Mouse (Mus musculus): ENCODE data around the gene Lrrk1. TPM values are rescaled to one million over a fixed set of nuclear protein-coding genes. Genes with fewer than 3 reads are reported as not detected.

Lrrk1 gene
- polyA plus RNA-seq, 1 experiment from 2014 or later, result 3.6 TPM

DNA sequence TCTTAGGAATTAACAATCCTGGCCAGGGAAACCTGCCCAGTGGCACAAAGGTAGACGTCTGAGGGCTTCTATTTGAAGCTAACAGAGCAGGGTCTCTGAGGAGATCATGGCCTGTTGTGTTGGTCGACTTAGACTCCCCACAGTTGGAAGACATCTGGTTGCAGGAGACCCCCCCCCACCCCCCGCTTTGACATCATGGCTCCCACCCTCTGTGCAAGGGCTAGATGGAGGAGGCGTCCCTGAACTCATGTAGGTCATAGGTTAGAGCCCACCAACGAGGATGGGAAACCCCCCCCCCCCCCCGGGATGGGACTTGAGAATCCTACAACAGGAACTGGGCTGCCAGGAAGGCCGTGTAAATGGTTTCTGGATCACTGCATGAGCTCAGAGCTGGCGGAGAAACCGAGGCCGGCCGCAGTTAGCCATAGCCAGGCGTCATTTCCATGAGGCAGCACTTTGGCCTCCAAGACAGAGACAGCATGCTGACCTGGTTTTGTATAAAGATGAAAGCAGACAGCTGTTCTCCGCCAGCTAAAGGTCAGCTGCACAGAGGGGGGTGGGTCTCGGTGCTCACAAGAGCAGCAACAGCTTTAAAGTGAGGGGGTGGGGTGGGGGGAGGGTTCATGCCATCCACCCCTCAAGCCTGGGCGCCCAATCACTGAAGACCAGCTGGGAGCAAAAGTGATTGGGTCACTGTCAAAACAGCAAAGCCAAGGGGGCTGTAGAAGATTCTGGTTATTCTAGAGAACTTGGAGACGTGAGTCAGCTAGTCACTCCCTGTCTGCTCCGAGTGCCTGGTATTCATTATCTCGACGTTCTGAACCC, 95.4 kb downstream of the Lrrk1 start:
- DNase-seq (no peak), ATAC-seq (ENCODE audit: low FRiP score, low TSS enrichment) (no peak)
- H3K4me1 ChIP-seq (ENCODE audit: control insufficient read depth, insufficient read depth, low read length), result peaks cover 8% of the 10 kb centered on the region; the same call in 1 of the 2 replicates

GRCm38 (mm10) chr7:66292010-66292409, 96.1 kb downstream of the Lrrk1 start:
- WGBS, result 89% methylated on average over 8 of the region's 8 CpGs
- Histone ChIP-seq H3K36me3 (ENCODE audit: control insufficient read depth, insufficient read depth, low read length) (no peaks in the 10 kb centered on the region), H3K4me2 (ENCODE audit: low read length) (no peak overlapping the region), H3K9ac (replicated peaks; ENCODE audit: low read length) (no peak overlapping the region), H3K27ac (replicated peaks; ENCODE audit: low read depth, low read length) (no peak overlapping the region), H3K4me3 (replicated peaks; ENCODE audit: low read depth, low read length) (no peak overlapping the region), H3K9me3 (ENCODE audit: control insufficient read depth, low read length) (no peaks in the 10 kb centered on the region), H3K27me3 (ENCODE audit: control insufficient read depth, insufficient read depth, low read length) (no peaks in the 10 kb centered on the region), H3K4me1 (ENCODE audit: control insufficient read depth, insufficient read depth, low read length) (peaks cover 3% of the 10 kb centered on the region; the same call in 1 of the 2 replicates)
- DNase-seq (no peak), ATAC-seq (ENCODE audit: low FRiP score, low TSS enrichment) (no peak)

More for the DNA sequence above, 95.4 kb downstream of the Lrrk1 start:
- H3K4me2 ChIP-seq (ENCODE audit: low read length), result no peak overlapping the region
- WGBS, result 44% methylated on average over 19 of the region's 19 CpGs
- no peak overlapping the region for H3K4me3 ChIP-seq (replicated peaks; ENCODE audit: low read depth, low read length)
- no peaks in the 10 kb centered on the region for H3K36me3 ChIP-seq (ENCODE audit: control insufficient read depth, insufficient read depth, low read length)
- no peaks in the 10 kb centered on the region for H3K27me3 ChIP-seq (ENCODE audit: control insufficient read depth, insufficient read depth, low read length)
- H3K27ac ChIP-seq (replicated peaks; ENCODE audit: low read depth, low read length), result no peak overlapping the region
- H3K9ac ChIP-seq (replicated peaks; ENCODE audit: low read length), result no peak overlapping the region
- no peaks in the 10 kb centered on the region for H3K9me3 ChIP-seq (ENCODE audit: control insufficient read depth, low read length)

GRCm38 (mm10) chr7:66282984-66283612, 105.1 kb downstream of the Lrrk1 start:
- H3K9me3 ChIP-seq (ENCODE audit: control insufficient read depth, low read length), result no peaks in the 10 kb centered on the region
- no peak overlapping the region for H3K4me3 ChIP-seq (replicated peaks; ENCODE audit: low read depth, low read length)
- peak overlapping the region; percentile 37; the same call in 1 of the 2 replicates for H3K27ac ChIP-seq (replicated peaks; ENCODE audit: low read depth, low read length)
- H3K4me1 ChIP-seq (ENCODE audit: control insufficient read depth, insufficient read depth, low read length), result peaks cover 14% of the 10 kb centered on the region
- H3K9ac ChIP-seq (replicated peaks; ENCODE audit: low read length), result 0 out of 2 replicates have a peak overlapping the region, but pooled peaks have one; percentile 20
- DNase-seq (peak; percentile 49), ATAC-seq (ENCODE audit: low FRiP score, low TSS enrichment) (peak; percentile 31; the same call in 1 of the 2 replicates)
- H3K27me3 ChIP-seq (ENCODE audit: control insufficient read depth, insufficient read depth, low read length), result no peaks in the 10 kb centered on the region
- 6% methylated on average over 10 of the region's 10 CpGs for WGBS
- H3K4me2 ChIP-seq (ENCODE audit: low read length), result peak overlapping the region; percentile 29; the same call in 1 of the 2 replicates
- no peaks in the 10 kb centered on the region for H3K36me3 ChIP-seq (ENCODE audit: control insufficient read depth, insufficient read depth, low read length)

DNA sequence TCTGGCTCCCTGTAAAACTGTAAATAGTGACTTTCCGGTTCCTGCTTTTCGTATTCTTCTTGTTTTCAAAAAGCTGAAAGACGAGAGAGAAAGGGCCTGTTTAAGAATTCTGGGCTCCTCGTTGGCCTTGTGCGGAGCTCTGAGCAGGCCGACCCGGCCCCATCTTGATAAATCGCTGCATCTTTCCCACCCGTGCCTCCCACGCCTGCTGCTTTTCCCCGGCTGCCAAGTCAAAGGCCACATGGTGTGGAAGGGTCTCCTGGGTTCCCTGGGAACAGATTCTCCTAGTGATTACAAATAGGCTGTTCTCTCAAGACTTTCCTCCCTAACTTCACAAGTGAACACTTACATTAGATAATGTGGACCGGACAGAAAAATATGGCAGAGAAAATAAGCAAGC, 105.9 kb downstream of the Lrrk1 start:
- Histone ChIP-seq H3K9ac (replicated peaks; ENCODE audit: low read length) (no peak overlapping the region), H3K4me3 (replicated peaks; ENCODE audit: low read depth, low read length) (no peak overlapping the region), H3K9me3 (ENCODE audit: control insufficient read depth, low read length) (no peaks in the 10 kb centered on the region), H3K4me1 (ENCODE audit: control insufficient read depth, insufficient read depth, low read length) (peaks cover 14% of the 10 kb centered on the region), H3K27ac (replicated peaks; ENCODE audit: low read depth, low read length) (no peak overlapping the region), H3K36me3 (ENCODE audit: control insufficient read depth, insufficient read depth, low read length) (no peaks in the 10 kb centered on the region), H3K4me2 (ENCODE audit: low read length) (no peak overlapping the region), H3K27me3 (ENCODE audit: control insufficient read depth, insufficient read depth, low read length) (no peaks in the 10 kb centered on the region)
- ATAC-seq (ENCODE audit: low FRiP score, low TSS enrichment) (no peak), DNase-seq (no peak)
- WGBS, result 63% methylated on average over 12 of the region's 12 CpGs

- no peaks in the 10 kb centered on the region for H3K36me3 ChIP-seq (ENCODE audit: control insufficient read depth, insufficient read depth, low read length)
- no peaks in the 10 kb centered on the region for H3K9me3 ChIP-seq (ENCODE audit: control insufficient read depth, low read length)
- H3K9ac ChIP-seq (replicated peaks; ENCODE audit: low read length), result no peak overlapping the region
- no peak overlapping the region for H3K4me2 ChIP-seq (ENCODE audit: low read length)
- DNase-seq, result no peak
- peaks cover 4% of the 10 kb centered on the region for H3K4me1 ChIP-seq (ENCODE audit: control insufficient read depth, insufficient read depth, low read length)
- ATAC-seq (ENCODE audit: low FRiP score, low TSS enrichment), result no peak
- no peaks in the 10 kb centered on the region for H3K27me3 ChIP-seq (ENCODE audit: control insufficient read depth, insufficient read depth, low read length)
- H3K4me3 ChIP-seq (replicated peaks; ENCODE audit: low read depth, low read length), result no peak overlapping the region
- WGBS, result 87% methylated on average over 3 of the region's 3 CpGs
- H3K27ac ChIP-seq (replicated peaks; ENCODE audit: low read depth, low read length), result no peak overlapping the region
Measured at GRCm38 (mm10) chr7:66278001-66278400, 110.1 kb downstream of the Lrrk1 start.

DNA sequence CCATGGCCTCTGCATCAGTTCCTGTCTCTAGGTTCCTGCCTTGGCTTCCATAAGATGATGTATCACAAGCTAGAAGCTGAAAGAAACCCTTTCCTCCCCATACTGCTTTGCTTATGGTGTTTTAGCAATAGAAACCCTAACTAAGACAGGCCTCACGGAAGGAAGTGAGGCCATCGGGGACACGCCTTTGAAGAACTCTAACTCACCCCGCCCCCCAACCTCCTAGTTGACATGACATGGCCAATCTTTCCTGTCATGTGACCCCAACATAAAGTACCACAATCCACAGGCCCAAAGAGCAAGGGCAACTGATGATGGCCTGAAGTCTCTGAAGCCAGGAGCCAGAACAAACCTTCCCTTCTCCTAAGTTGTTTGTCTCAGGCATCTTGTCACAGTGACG, 114.7 kb downstream of the Lrrk1 start:
- H3K4me1 ChIP-seq (ENCODE audit: control insufficient read depth, insufficient read depth, low read length), result no peaks in the 10 kb centered on the region
- H3K36me3 ChIP-seq (ENCODE audit: control insufficient read depth, insufficient read depth, low read length), result no peaks in the 10 kb centered on the region
- no peak overlapping the region for H3K4me3 ChIP-seq (replicated peaks; ENCODE audit: low read depth, low read length)
- no peak overlapping the region for H3K9ac ChIP-seq (replicated peaks; ENCODE audit: low read length)
- DNase-seq (no peak), ATAC-seq (ENCODE audit: low FRiP score, low TSS enrichment) (no peak)
- H3K27me3 ChIP-seq (ENCODE audit: control insufficient read depth, insufficient read depth, low read length), result no peaks in the 10 kb centered on the region
- no peak overlapping the region for H3K4me2 ChIP-seq (ENCODE audit: low read length)
- H3K9me3 ChIP-seq (ENCODE audit: control insufficient read depth, low read length), result no peaks in the 10 kb centered on the region
- 95% methylated on average over 5 of the region's 5 CpGs for WGBS
- no peak overlapping the region for H3K27ac ChIP-seq (replicated peaks; ENCODE audit: low read depth, low read length)

GRCm38 (mm10) chr7:66271226-66271625, 116.9 kb downstream of the Lrrk1 start:
- no peak overlapping the region for H3K9ac ChIP-seq (replicated peaks; ENCODE audit: low read length)
- no peaks in the 10 kb centered on the region for H3K27me3 ChIP-seq (ENCODE audit: control insufficient read depth, insufficient read depth, low read length)
- H3K36me3 ChIP-seq (ENCODE audit: control insufficient read depth, insufficient read depth, low read length), result no peaks in the 10 kb centered on the region
- no peak overlapping the region for H3K27ac ChIP-seq (replicated peaks; ENCODE audit: low read depth, low read length)
- no peaks in the 10 kb centered on the region for H3K4me1 ChIP-seq (ENCODE audit: control insufficient read depth, insufficient read depth, low read length)
- no peak overlapping the region for H3K4me2 ChIP-seq (ENCODE audit: low read length)
- ATAC-seq (ENCODE audit: low FRiP score, low TSS enrichment) (no peak), DNase-seq (no peak)
- WGBS, result 75% methylated on average over 6 of the region's 6 CpGs
- no peaks in the 10 kb centered on the region for H3K9me3 ChIP-seq (ENCODE audit: control insufficient read depth, low read length)
- H3K4me3 ChIP-seq (replicated peaks; ENCODE audit: low read depth, low read length), result no peak overlapping the region

GRCm38 (mm10) chr7:66266942-66267850, 121.0 kb downstream of the Lrrk1 start:
- ATAC-seq (ENCODE audit: low FRiP score, low TSS enrichment), result no peak
- no peaks in the 10 kb centered on the region for H3K27me3 ChIP-seq (ENCODE audit: control insufficient read depth, insufficient read depth, low read length)
- H3K36me3 ChIP-seq (ENCODE audit: control insufficient read depth, insufficient read depth, low read length), result no peaks in the 10 kb centered on the region
- WGBS, result 91% methylated on average over 6 of the region's 6 CpGs
- H3K9me3 ChIP-seq (ENCODE audit: control insufficient read depth, low read length), result no peaks in the 10 kb centered on the region
- no peaks in the 10 kb centered on the region for H3K4me1 ChIP-seq (ENCODE audit: control insufficient read depth, insufficient read depth, low read length)
- no peak overlapping the region for H3K9ac ChIP-seq (replicated peaks; ENCODE audit: low read length)
- no peak overlapping the region for H3K27ac ChIP-seq (replicated peaks; ENCODE audit: low read depth, low read length)
- DNase-seq, result no peak
- no peak overlapping the region for H3K4me3 ChIP-seq (replicated peaks; ENCODE audit: low read depth, low read length)
- no peak overlapping the region for H3K4me2 ChIP-seq (ENCODE audit: low read length)

Data from midbrain, embryonic 14.5 days (tissue).